Mouse (Mus musculus) liver, adult 2 months (tissue): Measurements from ENCODE around the gene Gpkow.

Experiments
- CTCF ChIP-seq: fragments of 200-500 bp; IDR thresholded peaks from 2 replicates; pipeline ENCODE4 v1.5.1; 2011; ENCODE audit warnings: low read depth, low read length, control low read depth
- POLR2A ChIP-seq: fragments of 200-500 bp; IDR thresholded peaks from 2 replicates; pipeline ENCODE4 v1.6.1; 2011; ENCODE audit warnings: low read length, control low read depth; ENCODE audit not compliant: insufficient read depth; ENCODE audit errors: extremely low read depth

DNA sequence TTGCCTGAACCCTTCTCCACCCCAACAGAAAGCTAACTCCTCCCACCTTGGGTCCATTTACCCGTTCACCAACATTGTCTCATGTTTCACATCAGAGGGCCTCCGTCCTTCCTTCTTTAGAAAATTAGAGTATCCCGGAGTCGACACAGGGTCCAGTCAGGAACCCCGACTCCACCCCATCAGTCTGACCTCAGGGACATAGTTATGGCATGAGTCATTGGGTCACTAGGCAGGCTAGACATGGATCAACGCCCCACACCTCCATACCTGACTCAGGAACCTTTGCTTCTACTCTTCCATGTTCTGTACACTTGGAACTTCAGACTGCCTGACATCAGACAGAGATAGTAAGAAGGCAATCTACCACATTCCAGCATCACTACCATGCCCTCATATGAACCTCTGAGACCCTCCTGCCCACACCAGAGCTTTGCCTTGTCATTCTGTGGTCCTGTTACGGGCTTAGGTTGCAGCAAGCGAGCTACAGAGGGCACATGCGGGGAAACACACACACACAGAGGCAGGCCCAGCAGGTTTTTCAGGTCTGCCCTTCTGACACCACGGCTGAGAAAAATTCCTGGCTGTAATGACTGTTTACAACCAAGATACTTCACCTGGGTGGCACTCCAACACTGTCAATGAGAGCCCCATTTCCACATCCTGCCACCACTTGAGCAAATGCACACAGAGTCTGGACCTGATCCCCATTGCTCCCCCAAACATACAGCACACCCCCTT is 43.3 kb downstream of the Gpkow start:
- TF ChIP-seq POLR2A (no peak), CTCF (no peak)
